Mouse (Mus musculus) limb, embryonic 14.5 days (tissue): ENCODE measurements around the gene Dpf1. TPM values are rescaled to one million over a fixed set of nuclear protein-coding genes. Genes with fewer than 3 reads are reported as not detected.
A peak's percentile ranks its signal among the peaks of the same experiment; 100 is the strongest.

Experiments
- ATAC-seq: fragments of 200-750 bp; cut with Nextera tagmentation; 2 replicates; pipeline ENCODE4 v1.8.0; 2017; ENCODE audit warnings: low read depth, moderate number of reproducible peaks, moderate TSS enrichment; ENCODE audit not compliant: low FRiP score
- DNase-seq: peaks from one replicate; pipeline ENCODE4 v3.0.0-alpha.2; 2015; ENCODE audit warnings: low spot score
- H3K27ac ChIP-seq: fragments of 300-500 bp; sonication (generic); replicated peaks from 2 replicates; pipeline ENCODE4 v1.5.1; 2014; ENCODE audit warnings: low read depth, mild to moderate bottlenecking, low read length, moderate library complexity, mixed read lengths
- H3K27me3 ChIP-seq: fragments of 300-500 bp; sonication (generic); 2 replicates; pipeline ENCODE4 v1.6.1; 2014; ENCODE audit warnings: low read length, mixed read lengths; ENCODE audit not compliant: control insufficient read depth, insufficient read depth
- H3K36me3 ChIP-seq: fragments of 300-500 bp; sonication (generic); 2 replicates; pipeline ENCODE4 v1.6.1; 2014; ENCODE audit warnings: mild to moderate bottlenecking, low read length, moderate library complexity, mixed read lengths; ENCODE audit not compliant: control insufficient read depth, insufficient read depth
- H3K4me1 ChIP-seq: fragments of 300-500 bp; sonication (generic); 2 replicates; pipeline ENCODE4 v1.6.1; 2014; ENCODE audit warnings: antibody characterized with exemption, low read length, mixed read lengths; ENCODE audit not compliant: control insufficient read depth, insufficient read depth
- H3K4me2 ChIP-seq: fragments of 300-500 bp; sonication (generic); replicated peaks from 2 replicates; pipeline ENCODE4 v1.6.1; 2014; ENCODE audit warnings: low read depth, mild to moderate bottlenecking, low read length, moderate library complexity; ENCODE audit not compliant: severe bottlenecking
- H3K4me3 ChIP-seq: fragments of 300-500 bp; sonication (generic); replicated peaks from 2 replicates; pipeline ENCODE4 v1.5.1; 2014; ENCODE audit warnings: low read length
- H3K9ac ChIP-seq: fragments of 300-500 bp; sonication (generic); 2 replicates; pipeline ENCODE4 v1.6.1; 2014; ENCODE audit warnings: mild to moderate bottlenecking, low read depth, low read length, moderate library complexity; ENCODE audit not compliant: severe bottlenecking
- H3K9me3 ChIP-seq: fragments of 300-500 bp; sonication (generic); 2 replicates; pipeline ENCODE4 v1.6.1; 2016; ENCODE audit warnings: low read length; ENCODE audit not compliant: control insufficient read depth
- POLR2A ChIP-seq: fragments of 200-500 bp; IDR thresholded peaks from 2 replicates; pipeline ENCODE4 v1.8.0; 2012; ENCODE audit warnings: inconsistent platforms, mild to moderate bottlenecking, moderate library complexity, borderline replicate concordance; ENCODE audit not compliant: insufficient read depth, insufficient read length; ENCODE audit errors: extremely low read depth
- WGBS: fragments of 180-500 bp; shearing (Covaris S2); extraction: QIAGEN DNeasy Blood & Tissue Kit; methylation state at CpG from one replicate; pipeline ENCODE4 v1.1.7; 2014; 5-methylcytosine and 5-hydroxymethylcytosine counted together
- polyA plus RNA-seq, 2 experiments: library from polyadenylated mRNA; depleted of rRNA in 1 of 2; stranded (reverse) in 1 of 2; unstranded in 1 of 2; fragments of >200 nt; fragmentation: Nextera tagmentation in 1 of 2; extraction: Ambion mirVana in 1 of 2; gene quantifications; 2 replicates each; pipeline versions ENCODE4 v1.2.1 to v1.2.3; 2012 to 2014

Dpf1 gene
- polyA plus RNA-seq, 2 experiments = 10.7 to 13.2 TPM

DNA sequence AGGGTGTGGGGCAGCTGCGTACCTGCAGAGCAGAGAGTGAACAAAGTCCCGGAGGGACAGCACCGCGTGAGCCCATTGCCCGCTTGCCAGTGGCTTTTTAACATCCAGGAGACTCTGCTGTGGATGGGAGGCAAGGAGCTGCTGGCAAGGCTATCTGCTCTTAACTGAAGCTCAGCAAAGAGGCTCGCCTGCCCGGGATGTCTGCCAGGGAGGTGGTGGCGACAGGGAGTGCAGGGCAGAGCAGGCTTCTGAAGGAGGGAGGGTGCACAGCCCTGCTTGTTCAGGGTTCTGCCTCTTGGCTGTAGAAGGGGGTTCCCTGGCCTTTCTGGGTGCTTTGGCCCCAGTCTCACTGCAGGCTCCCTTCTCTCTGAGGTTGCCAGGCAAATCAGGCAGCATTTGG lies 50.4 kb downstream of the Dpf1 start:
- 89% methylated on average over 7 of the region's 8 CpGs for WGBS
- peaks cover 38% of the 10 kb centered on the region for H3K36me3 ChIP-seq
- DNase-seq (no peak), ATAC-seq (no peak)
- no peak overlapping the region for H3K4me2 ChIP-seq
- H3K9ac ChIP-seq = no peak overlapping the region
- H3K27ac ChIP-seq = no peak overlapping the region
- no peaks in the 10 kb centered on the region for H3K27me3 ChIP-seq
- no peaks in the 10 kb centered on the region for H3K9me3 ChIP-seq
- H3K4me3 ChIP-seq = no peak overlapping the region
- H3K4me1 ChIP-seq = no peaks in the 10 kb centered on the region
- no peak for TF ChIP-seq POLR2A

DNA sequence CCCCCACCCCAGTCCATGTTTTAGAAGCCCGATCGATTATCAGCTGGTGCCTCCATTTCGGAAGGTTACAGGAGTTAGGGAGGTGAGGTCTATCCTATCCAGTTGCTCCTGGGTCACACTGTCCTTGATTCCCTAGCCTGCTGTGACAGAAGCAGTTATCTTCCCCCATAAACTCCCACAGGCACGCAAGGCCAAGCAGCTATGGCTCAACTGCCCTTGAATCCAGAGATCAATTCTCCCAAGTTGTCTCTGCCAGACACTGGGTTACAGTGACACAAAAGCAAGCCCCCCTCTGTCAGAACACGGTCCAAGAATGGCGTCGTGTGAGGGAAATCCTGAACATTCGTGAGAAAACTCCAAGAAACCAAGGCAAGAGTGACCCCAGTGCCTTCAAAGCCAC lies 51.7 kb downstream of the Dpf1 start:
- no peak overlapping the region for H3K4me3 ChIP-seq
- ATAC-seq (no peak), DNase-seq (no peak)
- H3K36me3 ChIP-seq = peaks cover 25% of the 10 kb centered on the region
- no peaks in the 10 kb centered on the region for H3K9me3 ChIP-seq
- H3K4me2 ChIP-seq = no peak overlapping the region
- 94% methylated on average over 8 of the region's 8 CpGs for WGBS
- TF ChIP-seq POLR2A = no peak
- H3K27me3 ChIP-seq = no peaks in the 10 kb centered on the region
- H3K9ac ChIP-seq = no peak overlapping the region
- no peaks in the 10 kb centered on the region for H3K4me1 ChIP-seq
- no peak overlapping the region for H3K27ac ChIP-seq

DNA sequence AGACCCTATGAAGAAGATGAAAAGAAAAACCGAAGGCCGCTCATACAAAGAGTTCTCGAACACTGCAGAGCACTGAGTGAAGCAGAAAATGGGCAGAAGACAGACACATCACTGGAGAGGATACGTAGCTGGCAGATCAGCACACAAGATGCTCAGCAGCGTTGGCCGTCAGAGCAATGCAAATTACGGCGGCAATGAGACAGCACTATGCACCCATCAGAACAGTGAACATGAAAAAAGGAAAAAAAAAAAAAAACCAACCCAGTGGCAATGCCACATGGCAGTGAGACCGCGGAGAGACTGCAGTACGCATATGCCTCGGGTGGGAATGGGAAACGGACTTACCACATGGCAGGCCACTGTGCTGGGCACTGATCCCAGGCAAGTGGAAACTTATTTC lies 57.7 kb downstream of the Dpf1 start:
- Histone ChIP-seq H3K4me1 (no peaks in the 10 kb centered on the region), H3K27ac (no peak overlapping the region), H3K27me3 (no peaks in the 10 kb centered on the region), H3K9ac (no peak overlapping the region), H3K4me2 (no peak overlapping the region), H3K9me3 (no peaks in the 10 kb centered on the region), H3K36me3 (peaks cover 34% of the 10 kb centered on the region), H3K4me3 (no peak overlapping the region)
- TF ChIP-seq POLR2A = no peak
- WGBS = 93% methylated on average over 13 of the region's 13 CpGs
- DNase-seq (no peak), ATAC-seq (no peak)

DNA sequence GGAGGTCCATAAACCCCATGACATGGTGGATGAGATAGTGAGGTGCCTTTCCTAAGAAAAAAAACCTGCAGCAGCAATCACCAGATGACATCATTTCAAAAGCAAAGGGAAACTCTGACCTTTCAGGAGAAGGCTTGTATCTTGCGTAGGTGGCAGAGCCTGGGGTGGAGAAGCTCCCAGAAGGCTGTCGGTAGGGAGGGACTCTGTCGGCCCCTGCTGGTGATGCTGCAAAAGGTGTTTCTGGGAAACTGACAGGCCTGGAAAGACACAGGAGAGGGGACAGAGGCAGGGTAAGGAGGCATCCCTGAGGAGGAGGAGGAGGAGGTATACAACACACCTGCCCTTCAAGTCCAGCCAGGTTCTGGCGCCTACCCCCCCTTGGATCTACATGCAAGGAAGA lies 60.3 kb downstream of the Dpf1 start:
- ATAC-seq (no peak), DNase-seq (peak; percentile 13)
- Histone ChIP-seq H3K36me3 (peaks cover 31% of the 10 kb centered on the region), H3K27me3 (no peaks in the 10 kb centered on the region), H3K27ac (no peak overlapping the region), H3K4me3 (no peak overlapping the region), H3K4me1 (no peaks in the 10 kb centered on the region), H3K9me3 (no peaks in the 10 kb centered on the region), H3K9ac (no peak overlapping the region), H3K4me2 (no peak overlapping the region)
- 20% methylated on average over 4 of the region's 4 CpGs for WGBS
- no peak for TF ChIP-seq POLR2A

DNA sequence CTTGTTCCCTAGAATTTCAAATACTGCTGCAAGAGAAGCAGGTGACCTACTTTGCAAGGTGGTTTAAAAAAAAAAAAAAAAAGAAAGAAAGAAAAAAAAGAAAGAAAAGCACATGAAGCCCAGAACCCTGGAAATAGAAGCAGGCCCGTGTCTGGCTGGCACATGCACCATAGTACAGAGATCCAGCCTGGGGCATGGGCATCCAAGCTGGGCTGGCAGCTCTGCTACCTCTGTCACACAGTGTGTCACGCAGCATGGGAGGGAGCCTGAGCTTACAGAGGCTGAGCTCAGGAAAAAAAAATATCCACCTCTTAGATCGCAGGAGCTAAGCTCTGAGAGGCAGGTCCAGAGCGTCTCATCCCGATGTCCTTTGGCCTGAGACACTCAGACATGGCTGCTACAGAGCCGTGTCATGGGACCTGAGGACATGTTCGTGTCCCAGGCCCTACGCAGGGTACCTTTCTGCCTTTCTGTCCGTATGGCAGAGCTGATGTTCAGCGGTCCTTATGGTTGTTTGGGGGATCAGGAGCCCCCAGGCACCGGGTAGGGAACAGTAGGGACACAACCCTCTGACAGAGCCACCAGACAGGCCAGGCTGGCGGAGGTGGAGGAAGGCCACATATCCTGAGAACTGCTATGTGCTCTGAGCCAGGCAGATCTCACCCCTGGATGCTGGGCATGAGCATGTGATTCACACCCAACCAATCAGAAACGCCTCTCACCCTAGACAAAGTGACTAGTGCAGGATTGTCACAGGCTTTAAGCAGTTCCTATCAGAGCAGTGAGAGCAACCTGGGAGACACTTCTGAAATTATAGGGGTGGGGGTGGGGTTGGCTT lies 63.6 kb downstream of the Dpf1 start:
- Histone ChIP-seq H3K27me3 (no peaks in the 10 kb centered on the region), H3K4me3 (no peak overlapping the region), H3K36me3 (peaks cover 34% of the 10 kb centered on the region), H3K9ac (no peak overlapping the region), H3K9me3 (no peaks in the 10 kb centered on the region), H3K27ac (no peak overlapping the region), H3K4me2 (no peak overlapping the region), H3K4me1 (no peaks in the 10 kb centered on the region)
- DNase-seq = no peak
- 81% methylated on average over 13 of the region's 13 CpGs for WGBS
- ATAC-seq = no peak
- TF ChIP-seq POLR2A = no peak

Other genes with a start within 250 kb of the Dpf1 start
- 26.5 and 29.2 TPM in 2 replicates for gene Ryr1, start 178.8 kb upstream of the Dpf1 start, polyA plus RNA-seq (2012; rRNA removed)
- 5.9 and 7.7 TPM in 2 replicates for gene Ryr1, start 178.8 kb upstream of the Dpf1 start, polyA plus RNA-seq (2014; fragmentation: Nextera tagmentation; extraction: Ambion mirVana)
- 4.8 and 6.8 TPM in 2 replicates for gene Rasgrp4, start 169.1 kb upstream of the Dpf1 start, polyA plus RNA-seq (2012; rRNA removed)
- 0.43 and 1.1 TPM in 2 replicates for gene Rasgrp4, start 169.1 kb upstream of the Dpf1 start, polyA plus RNA-seq (2014; fragmentation: Nextera tagmentation; extraction: Ambion mirVana)
- 18.9 and 22.7 TPM in 2 replicates for gene Fam98c, start 147.7 kb upstream of the Dpf1 start, polyA plus RNA-seq (2012; rRNA removed)
- 15.7 and 17.1 TPM in 2 replicates for gene Fam98c, start 147.7 kb upstream of the Dpf1 start, polyA plus RNA-seq (2014; fragmentation: Nextera tagmentation; extraction: Ambion mirVana)
- 0.91 and 1.4 TPM in 2 replicates for gene Ggn, start 133.7 kb upstream of the Dpf1 start, polyA plus RNA-seq (2012; rRNA removed)
- 0.45 and 0.54 TPM in 2 replicates for gene Ggn, start 133.7 kb upstream of the Dpf1 start, polyA plus RNA-seq (2014; fragmentation: Nextera tagmentation; extraction: Ambion mirVana)
- gene Spred3, start 133.5 kb upstream of the Dpf1 start, polyA plus RNA-seq (2012; rRNA removed) = 14.2 and 19.4 TPM in 2 replicates
- 3.5 and 4.2 TPM in 2 replicates for gene Spred3, start 133.5 kb upstream of the Dpf1 start, polyA plus RNA-seq (2014; fragmentation: Nextera tagmentation; extraction: Ambion mirVana)
- 216 and 233 TPM in 2 replicates for gene Psmd8, start 123.2 kb upstream of the Dpf1 start, polyA plus RNA-seq (2012; rRNA removed)
- gene Psmd8, start 123.2 kb upstream of the Dpf1 start, polyA plus RNA-seq (2014; fragmentation: Nextera tagmentation; extraction: Ambion mirVana) = 264 and 268 TPM in 2 replicates
- gene Catsperg1, start 89.9 kb upstream of the Dpf1 start, polyA plus RNA-seq (2012; rRNA removed) = 3.1 and 3.4 TPM in 2 replicates
- gene Catsperg1, start 89.9 kb upstream of the Dpf1 start, polyA plus RNA-seq (2014; fragmentation: Nextera tagmentation; extraction: Ambion mirVana) = 0.84 and 0.87 TPM in 2 replicates
- gene Kcnk6, start 71.4 kb upstream of the Dpf1 start, polyA plus RNA-seq (2012; rRNA removed) = 11.4 and 19.2 TPM in 2 replicates
- 1.6 and 2.2 TPM in 2 replicates for gene Kcnk6, start 71.4 kb upstream of the Dpf1 start, polyA plus RNA-seq (2014; fragmentation: Nextera tagmentation; extraction: Ambion mirVana)
- 107 and 150 TPM in 2 replicates for gene Yif1b, start 65.6 kb upstream of the Dpf1 start, polyA plus RNA-seq (2012; rRNA removed)
- gene Yif1b, start 65.6 kb upstream of the Dpf1 start, polyA plus RNA-seq (2014; fragmentation: Nextera tagmentation; extraction: Ambion mirVana) = 130 and 139 TPM in 2 replicates
- 0.32 and 0.92 TPM in 2 replicates for gene 2200002D01Rik, start 55.5 kb upstream of the Dpf1 start, polyA plus RNA-seq (2012; rRNA removed)
- 1.2 and 3.0 TPM in 2 replicates for gene 2200002D01Rik, start 55.5 kb upstream of the Dpf1 start, polyA plus RNA-seq (2014; fragmentation: Nextera tagmentation; extraction: Ambion mirVana)
- 88.7 and 95.3 TPM in 2 replicates for gene Spint2, start 22.0 kb upstream of the Dpf1 start, polyA plus RNA-seq (2012; rRNA removed)
- gene Spint2, start 22.0 kb upstream of the Dpf1 start, polyA plus RNA-seq (2014; fragmentation: Nextera tagmentation; extraction: Ambion mirVana) = 149 and 160 TPM in 2 replicates
- 8.7 and 9.6 TPM in 2 replicates for gene Ppp1r14a, start 14.6 kb upstream of the Dpf1 start, polyA plus RNA-seq (2012; rRNA removed)
- gene Ppp1r14a, start 14.6 kb upstream of the Dpf1 start, polyA plus RNA-seq (2014; fragmentation: Nextera tagmentation; extraction: Ambion mirVana) = 9.0 and 13.8 TPM in 2 replicates
- gene Sipa1l3, start 214.7 kb downstream of the Dpf1 start, polyA plus RNA-seq (2012; rRNA removed) = 39.0 and 46.1 TPM in 2 replicates
- 16.2 TPM in 2 replicates for gene Sipa1l3, start 214.7 kb downstream of the Dpf1 start, polyA plus RNA-seq (2014; fragmentation: Nextera tagmentation; extraction: Ambion mirVana)